Mouse (Mus musculus): Measurements from ENCODE around the gene Gm20388. TPM values are rescaled to one million over a fixed set of nuclear protein-coding genes. Genes with fewer than 3 reads are reported as not detected.
A peak's percentile ranks its signal among the peaks of the same experiment; 100 is the strongest.

Gene Gm20388
- polyA plus RNA-seq, 1 experiment from 2014 or later: not detected

GRCm38 (mm10) chr8:122430646-122431045, 2520.0 kb downstream of the Gm20388 start:
- WGBS: 74% methylated on average over 3 of the region's 3 CpGs
- H3K4me1 ChIP-seq (replicated peaks; ENCODE audit: control insufficient read depth, insufficient read depth, low read length): peaks cover 5% of the 10 kb centered on the region; the same call in 1 of the 2 replicates
- TF ChIP-seq CTCF (IDR thresholded peaks at IDR 0.05; ENCODE audit: low read depth): no peak
- H3K27me3 ChIP-seq (replicated peaks; ENCODE audit: control insufficient read depth, insufficient read depth, low read length): no peaks in the 10 kb centered on the region
- no peaks in the 10 kb centered on the region for H3K9me3 ChIP-seq (ENCODE audit: control insufficient read depth)
- H3K36me3 ChIP-seq (ENCODE audit: control insufficient read depth, insufficient read depth): peaks cover 8% of the 10 kb centered on the region; the same call in 1 of the 2 replicates
- no peak overlapping the region for H3K4me2 ChIP-seq (replicated peaks; ENCODE audit: low read depth)
- no peak overlapping the region for H3K9ac ChIP-seq (ENCODE audit: low read depth, low read length)
- no peak for ATAC-seq
- no peak overlapping the region for H3K27ac ChIP-seq (ENCODE audit: low read depth, low read length)
- H3K4me3 ChIP-seq (ENCODE audit: low read depth, low read length): no peak overlapping the region

DNA sequence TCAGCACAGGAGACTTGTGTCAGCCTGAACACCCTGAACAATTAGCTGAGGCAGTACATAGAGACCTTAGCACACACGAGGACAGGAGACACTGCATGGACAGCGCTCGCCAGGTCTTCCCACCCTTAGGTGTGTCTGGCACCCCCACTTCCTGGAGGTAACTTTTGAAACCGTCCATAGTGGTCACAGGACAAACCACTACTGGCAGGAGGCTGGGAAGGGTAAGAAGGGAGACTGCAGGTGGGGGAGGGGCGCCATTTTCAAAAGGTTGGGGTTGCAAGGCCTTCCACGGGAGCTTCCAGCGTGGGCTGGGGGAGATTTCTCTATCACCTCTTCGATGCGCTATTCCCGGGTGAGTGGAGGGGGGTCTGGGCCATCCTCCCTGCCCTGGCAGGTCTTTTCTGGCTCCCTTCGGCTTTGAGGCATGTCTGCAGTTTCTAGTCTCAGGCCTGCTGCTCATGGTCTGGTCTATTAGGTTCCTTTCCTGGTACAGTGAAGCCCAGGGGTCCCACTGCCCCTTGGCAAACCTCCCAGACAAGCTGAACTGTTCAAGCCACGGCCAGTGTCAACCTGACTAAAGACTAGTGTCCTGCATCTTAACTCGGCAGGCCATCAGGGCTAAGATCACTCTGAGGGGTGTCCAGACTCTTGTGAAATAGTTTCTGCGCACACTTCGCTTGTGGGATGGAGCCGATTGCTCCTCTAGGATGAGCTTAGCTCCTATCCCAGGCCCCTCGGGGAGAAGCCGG, 2521.2 kb downstream of the Gm20388 start:
- no peaks in the 10 kb centered on the region for H3K27me3 ChIP-seq (replicated peaks; ENCODE audit: control insufficient read depth, insufficient read depth, low read length)
- H3K4me1 ChIP-seq (replicated peaks; ENCODE audit: control insufficient read depth, insufficient read depth, low read length): peaks cover 5% of the 10 kb centered on the region; the same call in 1 of the 2 replicates
- TF ChIP-seq CTCF (IDR thresholded peaks at IDR 0.05; ENCODE audit: low read depth): no peak

GRCm38 (mm10) chr8:122432443-122433268, 2522.0 kb downstream of the Gm20388 start, which contains the start of gene Cyba:
Gene Cyba (minus strand): TSS chr8:122432930.
- H3K27ac ChIP-seq (ENCODE audit: low read depth, low read length): peak within 1 kb of the TSS; percentile 75
- H3K9me3 ChIP-seq (ENCODE audit: control insufficient read depth): no peaks in the 10 kb centered on the region
- ATAC-seq: peak; percentile 80
- H3K4me3 ChIP-seq (ENCODE audit: low read depth, low read length): peak within 1 kb of the TSS; percentile 67
- peak within 1 kb of the TSS; percentile 97 for H3K4me2 ChIP-seq (replicated peaks; ENCODE audit: low read depth)
- no peaks in the 10 kb centered on the region for H3K27me3 ChIP-seq (replicated peaks; ENCODE audit: control insufficient read depth, insufficient read depth, low read length)
- TF ChIP-seq CTCF (IDR thresholded peaks at IDR 0.05; ENCODE audit: low read depth): no peak
- H3K36me3 ChIP-seq (ENCODE audit: control insufficient read depth, insufficient read depth): peaks cover 17% of the 10 kb centered on the region; the same call in 1 of the 2 replicates
- 2% methylated on average over 44 of the region's 45 CpGs for WGBS
- H3K9ac ChIP-seq (ENCODE audit: low read depth, low read length): peak within 1 kb of the TSS; percentile 69
- H3K4me1 ChIP-seq (replicated peaks; ENCODE audit: control insufficient read depth, insufficient read depth, low read length): peaks cover 5% of the 10 kb centered on the region; the same call in 1 of the 2 replicates

More for the DNA sequence above, 2521.2 kb downstream of the Gm20388 start:
- 17% methylated on average over 18 of the region's 18 CpGs for WGBS
- peak overlapping the region; percentile 67 for H3K4me3 ChIP-seq (ENCODE audit: low read depth, low read length)
- peak; percentile 25; the same call in 1 of the 2 replicates for ATAC-seq
- no peaks in the 10 kb centered on the region for H3K9me3 ChIP-seq (ENCODE audit: control insufficient read depth)
- peaks cover 11% of the 10 kb centered on the region; the same call in 1 of the 2 replicates for H3K36me3 ChIP-seq (ENCODE audit: control insufficient read depth, insufficient read depth)
- peak overlapping the region; percentile 97 for H3K4me2 ChIP-seq (replicated peaks; ENCODE audit: low read depth)
- H3K9ac ChIP-seq (ENCODE audit: low read depth, low read length): peak overlapping the region; percentile 69
- H3K27ac ChIP-seq (ENCODE audit: low read depth, low read length): peak overlapping the region; percentile 75

DNA sequence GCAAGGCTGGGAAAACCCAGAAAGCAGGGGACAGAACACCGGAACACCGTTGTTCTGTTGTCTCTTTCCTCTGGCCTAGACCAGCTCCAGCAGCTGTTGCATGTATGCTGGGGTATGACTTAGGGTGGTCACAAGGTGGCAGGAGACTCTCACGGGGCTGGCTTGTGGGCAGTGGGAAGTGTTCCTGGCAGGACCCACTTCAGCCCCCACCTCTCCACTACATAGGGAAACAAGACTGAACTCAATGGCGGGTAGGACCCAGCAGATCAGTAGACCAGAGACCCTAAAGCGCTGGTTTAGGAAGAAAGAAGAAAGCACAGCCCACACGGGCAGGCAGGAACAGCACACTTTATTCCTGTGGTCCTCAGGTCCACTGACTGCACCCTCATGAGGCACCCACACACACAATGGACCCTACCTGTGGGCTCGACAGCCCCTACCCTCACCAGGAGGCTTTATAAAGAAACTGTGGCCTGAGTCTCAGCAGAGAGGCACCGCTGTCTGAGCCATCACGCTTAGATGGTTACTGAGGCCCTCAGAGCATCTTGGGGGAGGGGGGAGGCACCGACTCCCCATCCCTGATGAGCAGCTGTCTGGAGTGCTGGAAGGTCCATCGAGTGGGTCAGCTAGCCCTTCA, 2522.7 kb downstream of the Gm20388 start:
- WGBS: 62% methylated on average over 11 of the region's 11 CpGs
- Histone ChIP-seq H3K4me1 (replicated peaks; ENCODE audit: control insufficient read depth, insufficient read depth, low read length) (peaks cover 5% of the 10 kb centered on the region; the same call in 1 of the 2 replicates), H3K9ac (ENCODE audit: low read depth, low read length) (no peak overlapping the region), H3K4me3 (ENCODE audit: low read depth, low read length) (peak overlapping the region; percentile 67; the same call in 1 of the 2 replicates), H3K27ac (ENCODE audit: low read depth, low read length) (peak overlapping the region; percentile 75; the same call in 1 of the 2 replicates), H3K9me3 (ENCODE audit: control insufficient read depth) (no peaks in the 10 kb centered on the region), H3K36me3 (ENCODE audit: control insufficient read depth, insufficient read depth) (peaks cover 19% of the 10 kb centered on the region), H3K4me2 (replicated peaks; ENCODE audit: low read depth) (peak overlapping the region; percentile 97), H3K27me3 (replicated peaks; ENCODE audit: control insufficient read depth, insufficient read depth, low read length) (no peaks in the 10 kb centered on the region)
- TF ChIP-seq CTCF (IDR thresholded peaks at IDR 0.05; ENCODE audit: low read depth): peak; percentile 59
- ATAC-seq: peak; percentile 3; the same call in 1 of the 2 replicates

DNA sequence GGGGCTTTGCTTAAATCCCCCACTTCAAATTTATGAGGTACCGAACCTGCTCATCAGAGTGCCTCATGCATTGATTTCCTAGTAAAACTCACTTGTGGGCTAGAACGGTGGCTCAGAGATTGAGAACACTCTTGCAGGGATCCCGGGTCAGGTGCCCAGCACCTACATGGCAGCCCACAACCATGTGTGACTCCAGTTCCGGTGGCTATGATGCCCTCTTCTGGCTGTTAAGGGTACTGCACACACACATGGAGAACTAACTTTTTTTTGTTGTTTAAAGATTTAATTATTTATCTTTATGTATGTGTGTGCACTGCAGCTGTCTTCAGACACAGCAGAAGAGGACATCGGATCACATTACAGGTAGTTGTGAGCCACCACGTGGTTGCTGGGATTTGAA, 2524.7 kb downstream of the Gm20388 start:
- Histone ChIP-seq H3K9ac (ENCODE audit: low read depth, low read length) (no peak overlapping the region), H3K27ac (ENCODE audit: low read depth, low read length) (no peak overlapping the region), H3K9me3 (ENCODE audit: control insufficient read depth) (no peaks in the 10 kb centered on the region), H3K4me2 (replicated peaks; ENCODE audit: low read depth) (no peak overlapping the region), H3K4me3 (ENCODE audit: low read depth, low read length) (no peak overlapping the region), H3K36me3 (ENCODE audit: control insufficient read depth, insufficient read depth) (peaks cover 34% of the 10 kb centered on the region), H3K4me1 (replicated peaks; ENCODE audit: control insufficient read depth, insufficient read depth, low read length) (peaks cover 5% of the 10 kb centered on the region; the same call in 1 of the 2 replicates), H3K27me3 (replicated peaks; ENCODE audit: control insufficient read depth, insufficient read depth, low read length) (no peaks in the 10 kb centered on the region)
- peak; percentile 59 for TF ChIP-seq CTCF (IDR thresholded peaks at IDR 0.05; ENCODE audit: low read depth)
- 89% methylated on average over 6 of the region's 6 CpGs for WGBS
- ATAC-seq: no peak
